Mouse (Mus musculus) heart, embryonic 12.5 days (tissue): ENCODE measurements around the gene Dad1. TPM values are rescaled to one million over a fixed set of nuclear protein-coding genes. Genes with fewer than 3 reads are reported as not detected.

Experiments
- ATAC-seq: fragments of 200-750 bp; cut with Nextera tagmentation; 2 replicates; pipeline ENCODE4 v1.8.0; 2017; ENCODE audit warnings: moderate TSS enrichment, moderate library complexity; ENCODE audit not compliant: insufficient number of reproducible peaks, low FRiP score
- H3K27ac ChIP-seq: fragments of 300-500 bp; sonication (generic); 2 replicates; pipeline ENCODE4 v1.5.1; 2016; ENCODE audit warnings: mild to moderate bottlenecking, moderate library complexity; ENCODE audit not compliant: poor library complexity, severe bottlenecking
- H3K27me3 ChIP-seq: fragments of 300-500 bp; sonication (generic); replicated peaks from 2 replicates; pipeline ENCODE4 v1.6.1; 2016; ENCODE audit warnings: mild to moderate bottlenecking, moderate library complexity
- H3K36me3 ChIP-seq: fragments of 300-500 bp; sonication (generic); 2 replicates; pipeline ENCODE4 v1.6.1; 2016; ENCODE audit warnings: mild to moderate bottlenecking, moderate library complexity
- H3K4me1 ChIP-seq: fragments of 300-500 bp; sonication (generic); replicated peaks from 2 replicates; pipeline ENCODE4 v1.6.1; 2016; ENCODE audit warnings: mild to moderate bottlenecking
- H3K4me2 ChIP-seq: fragments of 300-500 bp; sonication (generic); 2 replicates; pipeline ENCODE4 v1.6.1; 2016; ENCODE audit warnings: mild to moderate bottlenecking, moderate library complexity
- H3K4me3 ChIP-seq: fragments of 300-500 bp; sonication (generic); 2 replicates; pipeline ENCODE4 v1.5.1; 2016; ENCODE audit warnings: mild to moderate bottlenecking
- H3K9ac ChIP-seq: fragments of 300-500 bp; sonication (generic); 2 replicates; pipeline ENCODE4 v1.6.1; 2016; ENCODE audit warnings: mild to moderate bottlenecking, moderate library complexity
- H3K9me3 ChIP-seq: fragments of 300-500 bp; sonication (generic); replicated peaks from 2 replicates; pipeline ENCODE4 v1.6.1; 2016; ENCODE audit warnings: mild to moderate bottlenecking, moderate library complexity
- WGBS: fragments of 180-500 bp; shearing (Covaris S2); methylation state at CpG from one replicate; pipeline ENCODE4 v1.1.7; 2016; 5-methylcytosine and 5-hydroxymethylcytosine counted together
- polyA plus RNA-seq: library from polyadenylated mRNA; unstranded; fragments of >200 nt; fragmentation: Nextera tagmentation; extraction: Ambion mirVana; gene quantifications from 2 replicates; pipeline ENCODE4 v1.2.1, GENCODE M21; 2016

The Dad1 gene
- polyA plus RNA-seq, 1 experiment from 2014 or later, result 374 TPM

DNA sequence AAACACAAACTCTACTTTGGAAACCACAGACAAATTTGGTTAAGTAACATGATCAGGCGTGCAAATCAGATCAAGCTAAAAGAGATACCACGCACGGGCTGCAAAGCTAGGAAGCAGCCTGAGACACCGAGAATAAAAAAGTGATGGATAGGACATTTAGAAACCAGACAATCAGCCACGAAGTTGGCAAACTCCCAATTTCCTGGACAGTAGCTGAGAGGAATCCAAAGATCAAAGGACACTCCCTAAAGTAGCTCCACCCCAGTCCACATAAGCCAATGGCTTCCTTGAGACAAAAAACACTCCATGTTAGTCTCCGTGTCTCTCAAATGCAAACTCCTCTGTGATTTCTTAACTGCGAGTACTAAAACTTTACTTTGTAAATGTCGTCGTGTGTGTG lies 4.6 kb downstream of the Dad1 start:
- no peaks in the 10 kb centered on the region for H3K9me3 ChIP-seq
- no peak for ATAC-seq
- H3K36me3 ChIP-seq, result peaks cover 32% of the 10 kb centered on the region
- H3K4me3 ChIP-seq, result no peak overlapping the region
- WGBS, result 68% methylated on average over 9 of the region's 9 CpGs
- H3K4me2 ChIP-seq, result no peak overlapping the region
- no peak overlapping the region for H3K27ac ChIP-seq
- peaks cover 37% of the 10 kb centered on the region for H3K4me1 ChIP-seq
- no peak overlapping the region for H3K9ac ChIP-seq
- no peaks in the 10 kb centered on the region for H3K27me3 ChIP-seq

DNA sequence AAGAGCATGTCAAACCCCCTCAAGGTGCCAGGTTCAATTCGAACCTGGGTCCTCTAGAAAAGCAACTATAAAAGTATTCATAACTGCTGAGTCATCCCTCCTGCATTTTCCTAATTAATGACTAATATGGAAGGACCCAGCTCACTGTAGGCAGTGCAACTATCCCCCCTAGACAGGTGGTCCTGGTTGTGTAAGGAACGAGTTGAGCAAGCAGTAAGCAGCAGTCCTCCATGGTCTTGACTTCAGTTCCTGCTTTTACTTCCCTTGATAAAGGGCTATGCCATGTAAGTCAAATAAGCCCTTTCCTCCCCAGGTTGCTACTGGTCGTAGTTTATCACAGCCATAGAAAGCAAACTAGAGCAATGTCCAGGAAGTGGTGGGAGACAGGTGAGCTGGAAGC lies 7.7 kb downstream of the Dad1 start:
- ATAC-seq, result no peak
- Histone ChIP-seq H3K27ac (no peak overlapping the region), H3K36me3 (peaks cover 58% of the 10 kb centered on the region), H3K27me3 (no peaks in the 10 kb centered on the region), H3K9ac (no peak overlapping the region), H3K4me2 (no peak overlapping the region), H3K9me3 (no peaks in the 10 kb centered on the region; the same call in 1 of the 2 replicates), H3K4me3 (no peak overlapping the region), H3K4me1 (peaks cover 33% of the 10 kb centered on the region)
- 85% methylated on average over 3 of the region's 3 CpGs for WGBS

DNA sequence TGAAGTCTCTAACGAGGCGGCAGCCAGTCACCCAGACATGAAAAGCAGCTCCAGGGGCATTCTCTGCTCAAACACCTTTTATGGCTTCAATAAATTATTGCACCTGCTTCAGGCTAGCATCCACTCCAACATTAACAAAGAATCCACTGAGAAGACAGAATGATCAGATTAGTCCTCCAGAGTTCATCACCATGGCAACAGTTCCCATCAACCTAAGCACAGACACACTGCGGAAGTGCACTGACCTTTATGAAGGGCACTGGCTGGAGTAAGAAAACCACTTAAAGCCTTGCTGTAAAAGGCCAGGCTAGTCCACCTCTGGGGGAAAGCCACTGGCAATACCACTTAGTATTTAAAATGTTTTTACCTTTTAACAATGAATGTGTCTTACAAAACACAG lies 9.7 kb downstream of the Dad1 start:
- Histone ChIP-seq H3K27ac (peak overlapping the region; percentile 71), H3K4me1 (peaks cover 27% of the 10 kb centered on the region), H3K9me3 (no peaks in the 10 kb centered on the region; the same call in 1 of the 2 replicates), H3K27me3 (no peaks in the 10 kb centered on the region), H3K36me3 (peaks cover 63% of the 10 kb centered on the region), H3K4me3 (no peak overlapping the region), H3K9ac (0 out of 2 replicates have a peak overlapping the region, but pooled peaks have one; percentile 26), H3K4me2 (no peak overlapping the region)
- no peak for ATAC-seq
- WGBS, result 66% methylated on average over 3 of the region's 3 CpGs

DNA sequence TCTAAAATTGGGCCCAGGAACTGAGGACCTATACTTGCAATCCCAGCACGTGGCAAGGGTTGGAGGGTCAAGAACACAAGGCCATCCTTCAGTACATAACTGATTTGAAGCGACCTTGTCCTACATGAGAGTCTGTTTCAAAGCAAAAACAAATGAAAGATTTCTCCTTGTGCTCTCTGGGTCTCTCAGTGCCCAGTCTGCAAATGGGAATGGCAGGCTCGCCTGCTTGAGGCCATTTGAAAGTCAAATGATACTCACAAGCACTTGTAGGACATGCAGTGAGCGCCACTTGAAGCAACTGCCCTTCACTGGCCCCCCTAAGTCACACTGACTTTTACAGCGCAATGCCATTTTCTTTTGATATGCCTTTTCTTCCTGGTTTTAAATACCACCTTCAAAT lies 13.4 kb downstream of the Dad1 start:
- no peak overlapping the region for H3K9ac ChIP-seq
- peaks cover 20% of the 10 kb centered on the region for H3K4me1 ChIP-seq
- WGBS, result 64% methylated on average over 5 of the region's 5 CpGs
- no peak overlapping the region for H3K4me3 ChIP-seq
- H3K27ac ChIP-seq, result peak overlapping the region; percentile 67
- H3K27me3 ChIP-seq, result no peaks in the 10 kb centered on the region
- H3K9me3 ChIP-seq, result no peaks in the 10 kb centered on the region; the same call in 1 of the 2 replicates
- no peak for ATAC-seq
- peaks cover 55% of the 10 kb centered on the region for H3K36me3 ChIP-seq
- no peak overlapping the region for H3K4me2 ChIP-seq

DNA sequence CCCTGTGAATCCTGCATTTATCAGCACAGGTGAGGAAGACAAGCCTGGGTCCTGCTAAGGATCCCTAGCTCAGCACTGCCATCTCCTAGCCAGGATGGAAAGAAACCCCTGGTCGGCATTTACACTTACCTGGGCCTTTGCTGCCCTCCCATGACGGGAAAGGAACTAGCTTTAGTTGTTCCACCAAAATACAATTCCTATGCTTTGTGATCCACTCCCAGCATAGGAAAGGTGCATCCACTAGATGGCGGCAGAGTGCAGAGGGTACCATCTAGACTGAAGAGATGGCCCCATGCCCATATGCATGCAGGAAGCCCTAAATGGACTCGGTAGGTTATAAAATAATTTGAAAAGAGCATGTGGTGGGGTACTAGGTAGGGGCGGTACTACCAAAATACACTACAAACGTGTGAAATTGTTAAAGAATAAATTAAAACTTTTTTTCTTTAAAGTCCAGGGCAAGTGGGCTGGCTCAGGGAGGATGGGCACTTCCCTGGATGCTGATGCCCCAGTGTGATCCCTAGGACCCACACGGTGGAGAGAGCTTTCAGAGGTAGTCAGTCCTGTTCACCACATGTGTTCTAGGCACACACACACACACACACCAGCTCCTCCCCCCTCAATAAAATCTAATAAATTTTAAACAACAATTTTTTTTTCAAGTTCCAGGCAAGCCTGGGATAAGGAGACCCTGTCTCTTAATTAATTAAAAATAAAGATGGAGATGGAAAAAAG lies 14.7 kb downstream of the Dad1 start:
- Histone ChIP-seq H3K9me3 (no peaks in the 10 kb centered on the region; the same call in 1 of the 2 replicates), H3K4me3 (no peak overlapping the region), H3K4me2 (no peak overlapping the region), H3K4me1 (peaks cover 32% of the 10 kb centered on the region), H3K27ac (no peak overlapping the region), H3K9ac (no peak overlapping the region), H3K27me3 (no peaks in the 10 kb centered on the region), H3K36me3 (peaks cover 57% of the 10 kb centered on the region)
- peak; percentile 29; the same call in 1 of the 2 replicates for ATAC-seq
- WGBS, result 18% methylated on average over 7 of the region's 7 CpGs

DNA sequence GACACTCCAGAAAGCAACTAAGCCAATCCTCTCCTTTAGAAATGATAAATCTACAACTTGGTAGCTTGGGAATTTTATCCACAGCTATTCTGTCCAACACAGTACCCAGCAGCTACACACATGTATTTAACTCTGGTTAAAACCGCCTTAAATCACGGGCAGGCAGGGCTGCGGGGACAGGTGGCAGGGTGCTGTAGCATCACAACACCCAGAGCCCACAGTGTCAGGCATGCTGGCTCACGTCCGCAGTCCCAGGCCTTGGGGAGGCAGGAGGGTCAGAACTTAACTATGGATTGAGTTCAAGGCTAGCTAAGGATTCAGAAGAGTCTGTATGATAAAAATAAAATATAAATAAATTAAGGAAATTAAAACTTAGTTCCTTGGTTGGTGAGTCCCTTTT lies 17.0 kb downstream of the Dad1 start:
- H3K4me3 ChIP-seq, result no peak overlapping the region
- WGBS, result 90% methylated on average over 5 of the region's 5 CpGs
- H3K36me3 ChIP-seq, result peaks cover 39% of the 10 kb centered on the region
- H3K4me2 ChIP-seq, result no peak overlapping the region
- no peak overlapping the region for H3K27ac ChIP-seq
- no peak for ATAC-seq
- no peak overlapping the region for H3K9ac ChIP-seq
- no peaks in the 10 kb centered on the region; the same call in 1 of the 2 replicates for H3K9me3 ChIP-seq
- no peaks in the 10 kb centered on the region for H3K27me3 ChIP-seq
- H3K4me1 ChIP-seq, result peaks cover 47% of the 10 kb centered on the region

DNA sequence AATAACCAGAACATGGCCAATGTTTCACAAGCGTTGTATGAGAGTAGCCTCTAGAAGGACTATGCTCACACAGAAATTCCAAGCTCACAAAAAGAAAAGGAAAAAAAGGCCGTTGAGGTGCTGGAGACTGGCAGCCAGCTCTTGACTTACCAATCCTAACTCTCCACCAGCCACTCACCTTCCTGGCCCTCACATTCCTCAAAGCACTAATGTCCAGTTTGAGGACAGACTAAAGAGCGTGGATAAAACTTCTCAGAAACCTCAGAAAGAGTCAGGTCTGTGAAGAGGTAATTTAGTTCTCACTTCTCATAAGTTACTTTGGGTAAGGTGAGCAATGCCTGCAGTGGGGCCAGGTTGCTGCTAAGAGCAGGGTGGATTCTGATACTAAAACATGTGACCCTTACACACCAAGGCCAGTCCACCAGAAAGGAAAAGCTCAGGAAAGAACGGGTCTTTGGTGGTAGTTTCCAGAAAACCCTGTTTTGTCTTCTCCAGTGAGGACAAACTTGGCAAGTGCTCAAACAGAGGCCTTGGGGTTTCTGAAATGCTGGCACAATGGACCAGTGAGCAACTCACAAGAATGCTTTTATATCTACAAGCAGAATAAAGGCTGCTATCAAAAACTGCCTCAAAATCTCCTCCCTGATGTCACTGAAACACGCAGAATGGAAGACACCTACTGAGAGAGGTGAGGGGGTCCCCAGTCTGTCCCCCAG lies 17.9 kb downstream of the Dad1 start:
- peaks cover 30% of the 10 kb centered on the region for H3K36me3 ChIP-seq
- no peak overlapping the region for H3K27ac ChIP-seq
- no peak overlapping the region for H3K4me2 ChIP-seq
- H3K4me3 ChIP-seq, result no peak overlapping the region
- ATAC-seq, result no peak
- no peaks in the 10 kb centered on the region for H3K27me3 ChIP-seq
- whole genome bisulfite sequencing, result 79% methylated on average over 5 of the region's 5 CpGs
- peaks cover 52% of the 10 kb centered on the region for H3K4me1 ChIP-seq
- H3K9ac ChIP-seq, result no peak overlapping the region
- H3K9me3 ChIP-seq, result no peaks in the 10 kb centered on the region

DNA sequence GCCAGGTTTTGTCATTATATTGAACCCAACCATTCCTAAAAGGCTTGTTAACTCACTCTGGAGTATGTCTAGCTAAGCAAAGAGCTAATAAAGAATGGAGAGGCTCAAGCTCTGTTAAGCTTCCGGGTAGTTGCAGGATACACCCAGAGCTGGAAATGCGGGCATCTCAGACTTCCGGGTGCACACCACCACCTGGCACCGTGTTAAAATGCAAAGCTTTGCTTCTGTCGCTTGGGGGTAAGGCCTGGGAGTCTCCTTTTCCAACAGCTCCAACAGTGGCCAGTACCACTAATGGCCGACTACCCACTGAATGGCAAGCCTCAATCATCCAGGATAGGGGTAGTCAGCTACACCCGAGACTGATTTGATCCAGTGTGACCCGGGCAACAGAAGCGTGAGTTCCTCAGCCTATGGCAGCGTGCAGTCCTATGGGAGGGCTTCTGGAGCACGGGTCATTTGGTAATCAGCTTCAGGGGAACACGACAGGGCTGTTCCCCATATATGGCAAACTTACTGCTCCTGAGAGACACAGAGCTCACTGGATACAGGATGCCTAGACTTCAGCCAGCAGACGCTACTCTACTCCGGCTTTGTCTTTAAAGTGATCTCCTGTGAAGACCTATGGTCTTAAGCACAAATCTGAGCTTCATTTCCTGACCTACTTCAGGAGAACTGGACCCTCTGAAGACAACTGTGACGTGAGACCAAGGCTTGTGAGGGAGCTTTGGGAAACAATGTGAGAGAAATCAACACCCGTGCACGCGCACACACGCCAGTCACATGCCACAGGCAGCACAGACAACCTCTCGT lies 19.5 kb downstream of the Dad1 start:
- H3K4me2 ChIP-seq, result no peak overlapping the region
- H3K36me3 ChIP-seq, result peaks cover 22% of the 10 kb centered on the region
- H3K9me3 ChIP-seq, result no peaks in the 10 kb centered on the region
- ATAC-seq, result peak; percentile 30; the same call in 1 of the 2 replicates
- WGBS, result 61% methylated on average over 20 of the region's 20 CpGs
- H3K4me1 ChIP-seq, result peaks cover 49% of the 10 kb centered on the region
- peak overlapping the region; percentile 35; the same call in 1 of the 2 replicates for H3K9ac ChIP-seq
- H3K27me3 ChIP-seq, result no peaks in the 10 kb centered on the region
- peak overlapping the region; percentile 78 for H3K27ac ChIP-seq
- no peak overlapping the region for H3K4me3 ChIP-seq

DNA sequence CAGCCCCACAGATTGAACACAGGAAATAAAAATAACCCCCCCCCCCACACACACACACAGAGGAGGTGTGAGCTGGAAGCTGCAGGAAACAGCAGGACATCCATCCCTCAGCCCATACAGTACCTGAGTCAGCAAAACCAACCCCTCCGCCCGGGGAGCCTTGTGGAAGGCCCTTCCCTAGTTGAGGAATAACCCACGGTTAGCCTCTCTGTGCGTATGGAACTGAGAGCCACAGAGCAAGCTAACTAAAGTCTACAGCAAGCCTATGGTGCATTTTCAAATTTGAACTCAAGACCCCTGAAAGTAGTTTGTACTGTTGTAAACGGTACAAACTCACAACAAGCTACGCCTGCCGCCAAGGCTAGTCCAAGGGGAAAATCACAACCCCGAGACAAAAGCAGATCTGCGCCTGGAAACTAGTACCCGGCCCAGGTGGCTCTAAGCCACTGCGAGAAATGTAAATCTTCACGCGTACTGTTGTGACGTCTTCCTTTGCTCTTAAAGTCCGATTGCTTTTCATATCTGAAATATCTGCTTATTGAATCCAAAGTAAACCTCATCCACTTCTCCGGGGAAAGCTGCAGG lies 20.3 kb downstream of the Dad1 start:
- peaks cover 56% of the 10 kb centered on the region for H3K4me1 ChIP-seq
- H3K27me3 ChIP-seq, result no peaks in the 10 kb centered on the region
- H3K36me3 ChIP-seq, result peaks cover 20% of the 10 kb centered on the region
- no peaks in the 10 kb centered on the region for H3K9me3 ChIP-seq
- peak overlapping the region; percentile 35 for H3K4me2 ChIP-seq
- WGBS, result 67% methylated on average over 16 of the region's 16 CpGs
- H3K4me3 ChIP-seq, result no peak overlapping the region
- peak overlapping the region; percentile 78 for H3K27ac ChIP-seq
- no peak for ATAC-seq
- H3K9ac ChIP-seq, result peak overlapping the region; percentile 41; the same call in 1 of the 2 replicates

DNA sequence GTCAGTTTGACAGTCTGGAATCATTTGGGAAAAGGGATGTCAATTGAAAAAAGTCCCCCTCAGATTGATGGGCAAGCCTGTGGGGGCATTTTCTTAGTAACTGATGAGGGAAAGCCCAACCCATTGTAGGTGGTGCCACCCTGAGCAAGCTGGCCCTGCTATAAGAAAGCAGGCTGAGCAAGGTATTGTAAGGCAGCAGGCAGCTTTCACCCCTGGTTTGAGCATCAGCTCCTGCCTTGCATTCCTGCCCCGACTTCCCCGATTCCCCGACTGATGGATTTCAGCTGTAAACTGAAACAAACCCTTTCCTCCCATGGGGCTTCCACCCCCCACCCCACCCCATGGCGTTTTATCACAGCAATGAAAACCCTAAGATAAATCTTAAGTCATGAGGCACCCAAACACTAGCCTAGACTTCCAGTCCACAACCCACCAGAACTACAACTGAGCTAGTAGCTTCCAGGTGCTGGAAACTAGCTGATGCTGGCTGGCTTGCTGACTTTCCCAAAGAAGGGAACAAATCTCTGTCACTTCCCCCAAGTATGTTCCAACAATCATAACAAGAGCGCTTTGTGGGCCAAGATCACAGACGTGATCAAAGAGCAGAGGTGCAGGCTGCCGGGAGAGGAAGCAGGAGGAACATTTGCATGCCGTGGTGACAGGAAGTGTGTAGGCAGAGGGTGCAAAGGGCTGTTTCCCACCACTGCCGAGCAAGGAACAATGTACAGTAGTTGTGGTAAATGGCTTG lies 20.9 kb downstream of the Dad1 start:
- H3K9me3 ChIP-seq, result no peaks in the 10 kb centered on the region
- peaks cover 61% of the 10 kb centered on the region for H3K4me1 ChIP-seq
- peaks cover 15% of the 10 kb centered on the region for H3K36me3 ChIP-seq
- WGBS, result 19% methylated on average over 9 of the region's 9 CpGs
- peak overlapping the region; percentile 78 for H3K27ac ChIP-seq
- H3K9ac ChIP-seq, result peak overlapping the region; percentile 41; the same call in 1 of the 2 replicates
- ATAC-seq, result no peak; the same call in 1 of the 2 replicates
- no peaks in the 10 kb centered on the region for H3K27me3 ChIP-seq
- peak overlapping the region; percentile 35 for H3K4me2 ChIP-seq
- H3K4me3 ChIP-seq, result no peak overlapping the region
